Mouse (Mus musculus): ENCODE data around the gene Treh.

DNA sequence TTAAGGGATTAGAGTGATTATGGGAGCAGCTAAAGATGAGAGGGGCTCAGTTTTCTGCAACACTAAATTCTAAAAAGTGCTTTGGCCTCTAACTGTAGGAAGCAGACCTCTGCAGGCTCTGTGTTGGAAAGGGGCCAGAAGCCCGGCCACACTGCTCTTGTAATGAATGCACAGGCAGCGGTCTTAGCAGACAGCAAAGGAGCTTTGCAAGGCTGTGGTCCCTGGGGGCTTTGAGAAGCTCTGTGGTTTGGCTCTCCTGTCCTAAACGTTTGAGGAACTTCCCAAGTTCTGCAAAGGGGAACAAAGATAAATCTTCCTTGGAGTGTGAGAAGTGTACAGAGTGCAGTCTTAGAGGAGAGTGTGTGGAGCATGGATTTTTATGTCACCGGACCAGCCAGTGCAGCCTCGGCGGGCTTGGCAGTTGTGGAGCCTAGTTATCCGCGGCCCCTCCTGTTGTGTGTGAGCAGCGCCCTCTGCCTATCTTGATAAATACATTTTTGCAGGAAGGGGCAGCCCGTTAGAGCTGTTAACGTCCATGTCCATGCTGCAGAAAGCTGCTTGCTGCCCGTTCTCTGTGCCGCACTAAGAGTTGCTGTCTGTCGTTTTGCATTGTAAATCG, 35.4 kb upstream of the Treh start:
- TF ChIP-seq CTCF (IDR thresholded peaks at IDR 0.05; ENCODE audit: extremely low read depth, insufficient read depth, insufficient read length, insufficient replicate concordance) (no peak), POLR2A (IDR thresholded peaks at IDR 0.05; ENCODE audit: low read depth, low read length) (no peak)
